Mouse (Mus musculus): ENCODE results near the gene Denr. TPM values are rescaled to one million over a fixed set of nuclear protein-coding genes. Genes with fewer than 3 reads are reported as not detected.

Denr gene
- polyA plus RNA-seq, 2 experiments from 2014 or later = 52.8 to 75.2 TPM

DNA sequence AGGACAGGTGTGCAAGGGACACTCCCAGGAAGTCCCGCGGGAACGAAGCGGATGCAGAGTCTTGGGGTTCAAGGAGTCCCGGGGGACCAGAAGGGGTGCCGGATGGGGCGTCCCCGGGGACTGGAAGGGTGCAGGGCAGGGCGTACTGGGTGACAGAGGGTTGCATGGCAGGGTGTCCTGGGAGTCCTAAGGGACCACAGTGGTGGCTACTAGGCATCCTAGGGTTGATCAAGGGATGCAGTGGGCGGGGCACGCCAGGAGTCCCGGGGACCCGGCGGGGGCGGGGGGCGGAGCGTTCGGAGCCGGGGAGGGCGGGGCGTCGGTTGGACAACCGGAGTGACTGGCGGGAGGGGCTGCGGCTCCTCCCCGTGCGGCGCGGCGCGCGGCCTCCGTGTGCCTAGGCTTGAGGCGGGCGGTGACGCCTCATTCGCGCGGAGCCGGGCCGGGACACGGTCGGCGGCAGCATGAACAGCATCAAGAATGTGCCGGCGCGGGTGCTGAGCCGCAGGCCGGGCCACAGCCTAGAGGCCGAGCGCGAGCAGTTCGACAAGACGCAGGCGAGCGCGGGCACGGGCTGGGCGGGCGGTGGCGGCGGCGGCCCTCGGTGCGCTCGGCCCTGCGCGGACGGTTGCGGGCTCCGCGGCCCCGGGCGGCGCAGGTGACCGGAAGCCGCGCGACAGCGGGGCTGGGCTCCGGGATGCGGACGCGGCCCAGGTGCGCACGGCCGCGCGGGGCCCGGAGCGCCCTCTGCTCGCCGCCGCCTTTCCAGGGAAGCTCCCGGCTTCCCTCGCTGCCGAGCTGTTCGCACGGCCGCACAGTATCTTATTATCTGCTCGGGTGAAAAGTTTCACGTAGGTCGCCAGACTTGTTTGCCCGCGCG is 66.6 kb downstream of the Denr start, which contains the start of gene Hip1r:
Gene Hip1r, plus strand, starts transcription at position 330 of the 880 bp plus-strand sequence.
- ATAC-seq = peak; percentile 48

DNA sequence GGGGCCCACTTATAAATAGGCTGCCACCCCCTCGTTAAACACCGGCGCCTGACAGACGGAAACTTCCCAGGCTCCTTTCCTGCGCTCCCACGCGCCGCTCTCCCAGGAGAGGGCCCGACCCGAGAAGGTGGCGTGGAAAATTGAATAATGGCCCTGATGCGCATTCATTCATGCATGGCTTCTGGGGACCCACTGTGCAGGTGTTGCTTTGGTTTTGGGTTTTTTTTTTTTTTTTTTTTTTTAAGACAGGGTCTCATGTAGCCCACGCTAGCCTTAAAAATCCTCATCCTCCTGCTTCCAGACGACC is 67.2 kb downstream of the Denr start:
- ATAC-seq = peak; percentile 3

DNA sequence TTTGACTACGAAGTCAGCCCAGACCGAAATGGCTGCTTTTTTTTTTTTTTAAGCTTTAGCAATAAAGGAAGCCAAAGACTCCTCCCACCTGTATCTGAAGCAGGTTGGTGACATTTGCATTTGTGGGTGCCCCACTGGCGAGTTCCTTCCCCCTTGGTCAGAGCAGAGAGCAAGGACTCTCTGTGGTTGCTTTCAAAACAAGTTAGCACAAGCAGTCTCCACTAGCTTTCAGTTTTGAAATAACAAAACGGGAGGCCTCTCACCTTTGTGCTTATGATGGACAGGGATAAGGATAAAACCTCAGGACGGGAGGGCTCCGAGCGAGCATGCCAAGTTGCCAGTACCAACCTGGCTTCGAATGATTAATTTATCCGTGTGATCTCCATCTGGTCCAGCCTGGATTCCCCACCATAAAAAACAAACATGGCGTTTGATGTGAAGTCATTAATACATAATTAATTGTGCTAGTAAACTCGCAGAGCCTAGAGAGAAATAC is 67.7 kb downstream of the Denr start:
- ATAC-seq = peak; percentile 75

DNA sequence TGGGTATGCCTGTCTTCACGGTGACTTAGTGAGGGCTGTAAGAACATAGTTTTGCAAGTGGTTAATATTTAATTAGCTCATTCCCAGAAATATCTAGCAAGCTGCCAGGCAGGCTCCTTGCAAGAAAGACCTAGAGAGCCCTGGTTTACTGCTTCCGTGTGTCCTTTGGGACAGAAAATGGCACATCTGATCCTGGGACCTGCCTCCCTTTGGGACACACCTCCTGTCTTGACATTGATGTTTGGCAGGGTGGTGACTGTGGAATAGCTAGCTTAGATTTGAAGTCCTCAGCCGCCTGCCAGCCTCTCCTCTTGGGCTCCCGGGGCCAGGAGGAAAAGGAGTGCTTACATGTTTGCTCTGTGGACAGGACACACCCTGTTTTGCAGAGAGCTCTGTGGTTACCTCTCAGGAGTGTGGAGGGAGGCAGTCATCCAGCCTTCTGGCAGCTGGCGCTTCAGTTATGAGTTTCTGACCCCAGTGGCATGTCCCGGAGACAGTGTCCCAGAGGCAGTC is 68.7 kb downstream of the Denr start:
- ATAC-seq = no peak

DNA sequence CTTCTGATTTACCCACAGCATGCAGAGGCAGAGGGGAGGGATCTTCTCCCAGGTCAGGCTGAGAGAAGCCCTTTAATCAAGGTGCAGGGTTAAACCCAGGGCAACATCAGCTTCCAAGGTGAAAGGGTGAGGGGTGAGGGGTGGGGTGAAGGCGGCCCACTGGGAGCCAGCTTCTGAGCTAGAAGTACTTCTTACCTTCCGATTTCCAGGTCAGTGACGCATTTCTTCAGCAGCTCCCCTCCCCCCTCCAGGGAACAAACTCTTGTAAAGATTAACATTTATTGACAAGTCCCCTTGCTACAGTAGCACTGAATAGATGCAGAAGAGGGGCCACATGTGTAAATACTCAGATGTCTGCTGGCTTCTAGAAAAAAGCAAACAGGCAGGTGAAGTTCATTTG is 70.3 kb downstream of the Denr start:
- no peak for ATAC-seq

DNA sequence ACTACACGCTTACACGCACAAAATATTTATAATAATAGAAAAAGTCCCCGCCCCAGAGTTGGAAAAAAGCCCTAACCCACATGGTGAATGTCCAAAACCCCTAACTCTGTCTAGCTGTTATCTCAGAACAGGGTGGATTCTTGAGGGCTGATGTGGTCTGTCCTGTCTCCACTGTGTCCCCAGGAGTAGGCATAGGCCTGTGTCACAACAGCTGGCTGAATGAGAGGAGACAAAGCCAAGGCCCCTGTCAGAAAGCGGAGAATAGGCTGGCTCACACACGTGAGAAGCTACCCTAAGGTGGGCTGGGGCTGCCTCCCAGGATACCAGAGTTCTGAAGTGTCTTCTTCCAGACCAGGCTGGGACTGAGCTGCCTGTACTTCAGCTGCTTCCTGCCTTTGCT is 71.2 kb downstream of the Denr start:
- ATAC-seq = no peak

Other genes with a start within 250 kb of the Denr start
- 10 to 100 TPM; 48.4 to 51.4 TPM for gene Clip1, start 222.6 kb upstream of the Denr start, polyA plus RNA-seq (2017; shearing (Covaris generic))
- 10 to 100 TPM; 55.3 to 67.5 TPM for gene Zcchc8, start 186.1 kb upstream of the Denr start, polyA plus RNA-seq (2017; shearing (Covaris generic))
- gene Rsrc2, start 157.8 kb upstream of the Denr start, polyA plus RNA-seq (2017; shearing (Covaris generic)) = 100 to 1,000 TPM; 160 to 180 TPM
- gene Kntc1, start 157.5 kb upstream of the Denr start, polyA plus RNA-seq (2017; shearing (Covaris generic)) = 1 to 10 TPM; 2.8 to 4.2 TPM
- gene Hcar2, start 41.7 kb upstream of the Denr start, polyA plus RNA-seq (2017; shearing (Covaris generic)) = under 1 TPM in 1 of 2 experiments, not detected in 1; 0.42 TPM
- not detected for gene Hcar1, start 27.2 kb upstream of the Denr start, polyA plus RNA-seq (2017; shearing (Covaris generic))
- gene Gm43518, start 20.2 kb downstream of the Denr start, polyA plus RNA-seq (2017; shearing (Covaris generic)) = 1 to 10 TPM; 2.7 to 8.0 TPM
- gene Ccdc62, start 23.5 kb downstream of the Denr start, polyA plus RNA-seq (2017; shearing (Covaris generic)) = 10 to 100 TPM in 1 of 2 experiments, 1 to 10 TPM in 1; 9.6 to 16.0 TPM
- 10 to 100 TPM; 11.0 to 12.1 TPM for gene Hip1r, start 66.5 kb downstream of the Denr start, polyA plus RNA-seq (2017; shearing (Covaris generic))
- 10 to 100 TPM; 17.8 to 22.1 TPM for gene Vps37b, start 125.1 kb downstream of the Denr start, polyA plus RNA-seq (2017; shearing (Covaris generic))
- gene Abcb9, start 188.6 kb downstream of the Denr start, polyA plus RNA-seq (2017; shearing (Covaris generic)) = 10 to 100 TPM; 16.1 to 16.6 TPM
- gene Ogfod2, start 205.1 kb downstream of the Denr start, polyA plus RNA-seq (2017; shearing (Covaris generic)) = 10 to 100 TPM; 25.6 to 51.6 TPM
- 10 to 100 TPM; 48.7 to 61.0 TPM for gene Arl6ip4, start 208.9 kb downstream of the Denr start, polyA plus RNA-seq (2017; shearing (Covaris generic))